Mouse (Mus musculus) ZHBTc4 (cell line): Measurements from ENCODE around the gene Upp2.

Experiments used
- DNase-seq: peaks from one replicate; pipeline ENCODE4 v3.0.0-alpha.2; 2011; ENCODE audit warnings: low read depth, low spot score

Gene Upp2

GRCm38 (mm10) chr2:58752891-58753290, 185.8 kb downstream of the Upp2 start:
- DNase-seq, result no peak

GRCm38 (mm10) chr2:58754736-58755135, 187.6 kb downstream of the Upp2 start:
- no peak for DNase-seq

- no peak for DNase-seq
Observed at GRCm38 (mm10) chr2:58758081-58758480, 191.0 kb downstream of the Upp2 start.

GRCm38 (mm10) chr2:58759676-58760075, 192.6 kb downstream of the Upp2 start:
- peak; percentile 21 for DNase-seq

GRCm38 (mm10) chr2:58765141-58765540, 198.0 kb downstream of the Upp2 start:
- no peak for DNase-seq

GRCm38 (mm10) chr2:58773833-58774232, 206.7 kb downstream of the Upp2 start:
- DNase-seq, result no peak

GRCm38 (mm10) chr2:58778986-58779495, 211.9 kb downstream of the Upp2 start:
- no peak for DNase-seq

GRCm38 (mm10) chr2:58783526-58783925, 216.4 kb downstream of the Upp2 start:
- no peak for DNase-seq

GRCm38 (mm10) chr2:58786177-58786576, 219.1 kb downstream of the Upp2 start:
- no peak for DNase-seq

- DNase-seq, result no peak
Observed at GRCm38 (mm10) chr2:58786681-58787080, 219.6 kb downstream of the Upp2 start.

GRCm38 (mm10) chr2:58787360-58787759, 220.3 kb downstream of the Upp2 start:
- no peak for DNase-seq

- DNase-seq, result no peak
Observed at GRCm38 (mm10) chr2:58789934-58790333, 222.8 kb downstream of the Upp2 start.

GRCm38 (mm10) chr2:58790361-58790760, 223.3 kb downstream of the Upp2 start:
- DNase-seq, result no peak

GRCm38 (mm10) chr2:58794489-58794888, 227.4 kb downstream of the Upp2 start:
- DNase-seq, result no peak

GRCm38 (mm10) chr2:58795432-58795831, 228.3 kb downstream of the Upp2 start:
- no peak for DNase-seq

GRCm38 (mm10) chr2:58797506-58797905, 230.4 kb downstream of the Upp2 start:
- DNase-seq, result no peak

GRCm38 (mm10) chr2:58799126-58799525, 232.0 kb downstream of the Upp2 start:
- no peak for DNase-seq

- no peak for DNase-seq
Observed at GRCm38 (mm10) chr2:58799623-58800022, 232.5 kb downstream of the Upp2 start.

- no peak for DNase-seq
Observed at GRCm38 (mm10) chr2:58812941-58813340, 245.8 kb downstream of the Upp2 start.

- DNase-seq, result no peak
Observed at GRCm38 (mm10) chr2:58828910-58829600, 262.0 kb downstream of the Upp2 start.

GRCm38 (mm10) chr2:58829981-58830742, 263.1 kb downstream of the Upp2 start:
- peak; percentile 15 for DNase-seq

GRCm38 (mm10) chr2:58832253-58832980, 265.3 kb downstream of the Upp2 start:
- DNase-seq, result peak; percentile 51
